Mouse (Mus musculus) embryonic facial prominence, embryonic 15.5 days (tissue): ENCODE data around the gene Dnah17. TPM values are rescaled to one million over a fixed set of nuclear protein-coding genes. Genes with fewer than 3 reads are reported as not detected.

Experiments
- ATAC-seq: fragments of 200-750 bp; cut with Nextera tagmentation; 2 replicates; pipeline ENCODE4 v1.8.0; 2017; ENCODE audit warnings: low read depth, moderate TSS enrichment; ENCODE audit not compliant: insufficient number of reproducible peaks, low FRiP score, low TSS enrichment
- H3K27ac ChIP-seq: fragments of 300-500 bp; sonication (generic); replicated peaks from 2 replicates; pipeline ENCODE4 v1.5.1; 2015; ENCODE audit warnings: mild to moderate bottlenecking, inconsistent platforms
- H3K27me3 ChIP-seq: fragments of 300-500 bp; sonication (generic); 2 replicates; pipeline ENCODE4 v1.6.1; 2015; ENCODE audit warnings: inconsistent platforms
- H3K36me3 ChIP-seq: fragments of 300-500 bp; sonication (generic); 2 replicates; pipeline ENCODE4 v1.6.1; 2015; ENCODE audit warnings: mild to moderate bottlenecking, inconsistent platforms
- H3K4me1 ChIP-seq: fragments of 300-500 bp; sonication (generic); 2 replicates; pipeline ENCODE4 v1.6.1; 2015; ENCODE audit warnings: inconsistent platforms
- H3K4me2 ChIP-seq: fragments of 300-500 bp; sonication (generic); replicated peaks from 2 replicates; pipeline ENCODE4 v1.6.1; 2015; ENCODE audit warnings: mild to moderate bottlenecking, inconsistent platforms
- H3K4me3 ChIP-seq: fragments of 300-500 bp; sonication (generic); replicated peaks from 2 replicates; pipeline ENCODE4 v1.5.1; 2015; ENCODE audit warnings: mild to moderate bottlenecking, inconsistent platforms
- H3K9ac ChIP-seq: fragments of 300-500 bp; sonication (generic); 2 replicates; pipeline ENCODE4 v1.6.1; 2015; ENCODE audit warnings: inconsistent platforms
- H3K9me3 ChIP-seq: fragments of 300-500 bp; sonication (generic); replicated peaks from 2 replicates; pipeline ENCODE4 v1.6.1; 2016; ENCODE audit warnings: inconsistent platforms
- WGBS: fragments of 180-500 bp; shearing (Covaris S2); methylation state at CpG from one replicate; pipeline ENCODE4 v1.1.7; 2015; 5-methylcytosine and 5-hydroxymethylcytosine counted together
- polyA plus RNA-seq: library from polyadenylated mRNA; unstranded; fragments of >200 nt; fragmentation: Nextera tagmentation; extraction: Ambion mirVana; gene quantifications from 2 replicates; pipeline ENCODE4 v1.2.1, GENCODE M21; 2015

Dnah17 gene
- polyA plus RNA-seq, 1 experiment from 2014 or later = 0.17 TPM

DNA sequence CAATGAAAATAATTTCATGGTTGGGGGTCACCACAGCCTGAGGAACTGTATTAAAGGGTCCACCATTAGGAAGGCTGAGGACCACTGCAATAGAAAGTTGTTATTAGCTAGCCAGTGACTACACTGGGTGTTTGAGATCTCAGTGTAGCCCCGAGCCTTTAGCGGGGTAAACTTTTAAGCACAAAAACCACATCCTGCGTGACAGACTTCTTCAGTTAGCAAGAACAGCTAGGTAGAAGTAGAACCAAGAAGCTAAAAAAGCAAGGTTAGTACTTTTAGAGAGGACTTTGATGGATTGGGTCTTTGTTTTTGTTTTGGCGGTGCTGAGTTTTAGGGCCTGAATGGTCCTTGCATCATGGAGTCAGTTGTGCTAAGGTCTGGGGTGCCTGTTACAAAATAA lies 13.3 kb upstream of the Dnah17 start:
- Histone ChIP-seq H3K4me3 (no peak overlapping the region), H3K27ac (no peak overlapping the region), H3K9ac (no peak overlapping the region), H3K4me2 (no peak overlapping the region), H3K9me3 (0 out of 2 replicates have a peak, but pooled peaks cover 3% of the 10 kb centered on the region), H3K36me3 (no peaks in the 10 kb centered on the region), H3K27me3 (no peaks in the 10 kb centered on the region), H3K4me1 (peaks cover 13% of the 10 kb centered on the region; the same call in 1 of the 2 replicates)
- no peak for ATAC-seq
- WGBS = 87% methylated on average over 4 of the region's 4 CpGs

GRCm38 (mm10) chr11:118142547-118143165 lies 12.2 kb upstream of the Dnah17 start:
- Histone ChIP-seq H3K36me3 (no peaks in the 10 kb centered on the region), H3K27ac (no peak overlapping the region), H3K9ac (no peak overlapping the region), H3K9me3 (0 out of 2 replicates have a peak, but pooled peaks cover 3% of the 10 kb centered on the region), H3K4me2 (no peak overlapping the region), H3K27me3 (no peaks in the 10 kb centered on the region), H3K4me1 (peaks cover 13% of the 10 kb centered on the region; the same call in 1 of the 2 replicates), H3K4me3 (no peak overlapping the region)
- ATAC-seq = no peak
- WGBS = 36% methylated on average over 7 of the region's 7 CpGs

DNA sequence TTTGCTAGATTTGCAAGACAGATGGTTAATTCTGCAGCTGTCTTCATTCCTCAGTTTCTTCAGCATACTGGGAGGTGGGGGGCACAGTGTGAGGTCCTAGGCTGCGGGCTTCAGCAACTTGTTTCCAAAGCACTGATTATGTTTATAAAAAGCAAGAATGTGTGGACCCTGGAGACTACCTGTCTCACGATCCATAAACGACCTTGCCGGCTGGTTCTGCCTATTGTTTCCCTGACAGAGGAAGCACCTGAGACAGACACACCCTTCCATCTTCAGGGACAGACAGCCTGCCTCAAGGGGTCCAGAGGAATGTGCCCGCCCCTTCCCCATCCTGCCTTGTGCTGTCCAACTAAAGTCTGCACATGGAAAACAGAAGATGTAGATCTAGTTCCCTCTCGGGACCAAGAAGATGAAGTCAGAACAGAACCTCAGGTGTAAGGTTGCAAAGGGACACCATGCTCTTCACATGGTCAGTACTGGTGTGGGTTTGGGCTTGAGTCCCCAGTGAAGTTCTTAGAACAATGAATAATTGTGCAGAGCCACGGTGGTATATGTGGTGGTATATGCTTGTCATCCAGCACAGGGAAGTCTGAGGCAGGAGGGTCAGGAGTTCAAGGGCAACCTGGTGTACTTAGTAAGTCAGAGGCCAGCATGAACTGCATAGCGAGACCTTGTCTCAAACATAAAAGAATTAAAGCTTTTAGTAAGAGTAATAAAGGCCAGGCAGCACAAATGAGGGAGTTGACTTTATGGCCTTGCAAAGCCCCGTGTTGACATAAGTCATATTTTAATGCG lies 10.5 kb upstream of the Dnah17 start:
- H3K9ac ChIP-seq = no peak overlapping the region

GRCm38 (mm10) chr11:118138347-118138746 lies 7.9 kb upstream of the Dnah17 start:
- no peak for ATAC-seq
- Histone ChIP-seq H3K4me1 (peaks cover 20% of the 10 kb centered on the region; the same call in 1 of the 2 replicates), H3K9ac (no peak overlapping the region), H3K27me3 (no peaks in the 10 kb centered on the region), H3K36me3 (no peaks in the 10 kb centered on the region), H3K27ac (no peak overlapping the region), H3K4me2 (no peak overlapping the region), H3K4me3 (no peak overlapping the region), H3K9me3 (0 out of 2 replicates have a peak, but pooled peaks cover 3% of the 10 kb centered on the region)
- 96% methylated on average over 6 of the region's 6 CpGs for WGBS

More for the DNA sequence above, 10.5 kb upstream of the Dnah17 start:
- no peak overlapping the region for H3K27ac ChIP-seq
- no peak for ATAC-seq
- H3K4me1 ChIP-seq = peaks cover 13% of the 10 kb centered on the region; the same call in 1 of the 2 replicates
- 0 out of 2 replicates have a peak, but pooled peaks cover 3% of the 10 kb centered on the region for H3K9me3 ChIP-seq
- no peaks in the 10 kb centered on the region for H3K27me3 ChIP-seq
- H3K36me3 ChIP-seq = no peaks in the 10 kb centered on the region
- H3K4me2 ChIP-seq = no peak overlapping the region
- WGBS = 63% methylated on average over 10 of the region's 10 CpGs
- H3K4me3 ChIP-seq = no peak overlapping the region

DNA sequence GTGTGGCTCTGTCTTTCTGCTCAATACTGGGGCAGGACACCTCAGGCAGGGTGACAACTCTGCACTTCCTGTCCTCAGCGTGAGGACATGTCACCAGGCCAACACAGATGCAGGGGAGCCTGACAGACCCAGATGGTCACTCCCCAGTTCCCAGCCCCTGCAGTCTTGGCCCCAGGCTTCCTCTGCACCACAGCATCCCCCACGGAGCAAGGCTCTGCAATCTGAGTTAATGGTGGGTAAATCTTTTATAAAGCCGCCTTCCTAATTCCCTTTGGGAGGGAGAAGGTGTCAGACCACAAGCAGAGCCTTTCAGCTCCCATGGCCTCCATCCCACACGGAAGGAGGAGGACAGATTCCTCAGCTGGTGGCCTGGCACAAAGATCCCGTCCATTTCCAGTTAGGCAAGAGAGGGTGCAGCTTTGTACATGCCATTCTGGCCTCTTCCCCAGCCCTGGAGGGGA lies 5.8 kb upstream of the Dnah17 start:
- no peak overlapping the region for H3K4me3 ChIP-seq
- H3K9ac ChIP-seq = no peak overlapping the region
- H3K4me2 ChIP-seq = no peak overlapping the region
- 0 out of 2 replicates have a peak, but pooled peaks cover 3% of the 10 kb centered on the region for H3K9me3 ChIP-seq
- no peak overlapping the region for H3K27ac ChIP-seq
- 48% methylated on average over 5 of the region's 5 CpGs for WGBS
- H3K27me3 ChIP-seq = no peaks in the 10 kb centered on the region
- H3K4me1 ChIP-seq = peaks cover 16% of the 10 kb centered on the region; the same call in 1 of the 2 replicates
- no peaks in the 10 kb centered on the region for H3K36me3 ChIP-seq
- no peak for ATAC-seq

DNA sequence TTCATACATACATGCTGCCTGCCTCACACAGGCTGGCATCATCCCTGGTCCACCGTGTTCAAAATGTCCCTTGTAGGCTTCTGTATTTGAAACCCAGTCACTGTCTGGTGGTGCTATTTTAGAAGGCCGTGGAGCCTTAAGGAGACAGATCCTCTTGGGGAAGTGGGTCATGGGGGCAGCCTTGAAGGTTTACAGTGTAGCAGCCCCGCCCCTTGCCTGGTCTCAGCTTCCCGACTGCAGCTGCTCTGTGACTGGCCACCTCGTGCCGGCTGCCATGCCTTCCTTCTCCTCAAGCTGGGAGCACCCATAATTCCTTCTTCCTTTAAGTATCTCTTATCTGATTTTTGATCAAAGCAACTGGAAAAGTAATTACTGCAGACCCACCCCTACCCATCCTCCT lies 4.8 kb upstream of the Dnah17 start:
- H3K27me3 ChIP-seq = no peaks in the 10 kb centered on the region
- no peak overlapping the region for H3K4me3 ChIP-seq
- H3K36me3 ChIP-seq = no peaks in the 10 kb centered on the region
- 0 out of 2 replicates have a peak, but pooled peaks cover 3% of the 10 kb centered on the region for H3K9me3 ChIP-seq
- no peak overlapping the region for H3K4me2 ChIP-seq
- ATAC-seq = no peak
- 52% methylated on average over 6 of the region's 6 CpGs for WGBS
- H3K27ac ChIP-seq = no peak overlapping the region
- H3K9ac ChIP-seq = no peak overlapping the region
- H3K4me1 ChIP-seq = peaks cover 9% of the 10 kb centered on the region; the same call in 1 of the 2 replicates

- Histone ChIP-seq H3K4me3 (no peak overlapping the region), H3K9ac (no peak overlapping the region), H3K4me2 (no peak overlapping the region), H3K27ac (0 out of 2 replicates have a peak overlapping the region, but pooled peaks have one; percentile 34), H3K9me3 (0 out of 2 replicates have a peak, but pooled peaks cover under 1% of the 10 kb centered on the region), H3K4me1 (peaks cover 8% of the 10 kb centered on the region; the same call in 1 of the 2 replicates), H3K27me3 (no peaks in the 10 kb centered on the region), H3K36me3 (no peaks in the 10 kb centered on the region)
- 0 out of 2 replicates have a peak, but pooled peaks have one; percentile 5 for ATAC-seq
- 27% methylated on average over 4 of the region's 4 CpGs for WGBS
Measured at GRCm38 (mm10) chr11:118133752-118134169, 3.3 kb upstream of the Dnah17 start.

DNA sequence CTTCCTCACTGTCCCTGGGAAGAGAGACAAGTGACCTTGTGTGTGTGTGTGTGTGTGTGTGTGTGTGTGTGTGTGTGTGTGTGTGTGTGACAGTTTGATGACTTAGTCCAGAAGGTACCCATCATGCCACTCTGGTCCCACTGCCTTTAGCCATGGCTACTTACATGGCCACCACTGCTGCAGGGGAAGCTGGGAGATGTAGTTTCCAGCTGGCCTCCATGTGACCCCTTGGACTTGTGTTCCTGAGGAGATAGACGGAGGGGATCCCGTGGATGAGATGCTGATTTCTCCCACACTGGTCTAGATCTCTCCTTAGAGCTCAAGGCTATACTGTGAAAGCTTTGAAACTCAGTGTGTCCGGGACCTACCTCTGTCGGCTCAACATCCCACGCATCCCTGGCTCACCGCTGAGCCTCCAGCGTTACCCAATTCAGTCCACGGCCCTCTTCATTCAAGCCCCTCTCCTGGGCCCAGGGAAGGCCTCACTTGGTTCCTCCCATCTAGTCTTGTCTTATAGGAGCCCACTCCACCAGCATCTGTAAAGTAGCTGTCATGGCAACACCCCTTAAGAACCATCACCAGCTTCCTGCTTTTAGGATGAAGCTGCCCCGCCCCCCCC lies 2.8 kb upstream of the Dnah17 start:
- Histone ChIP-seq H3K4me3 (no peak overlapping the region), H3K36me3 (no peaks in the 10 kb centered on the region), H3K27ac (no peak overlapping the region), H3K9ac (no peak overlapping the region), H3K4me1 (peaks cover 8% of the 10 kb centered on the region; the same call in 1 of the 2 replicates), H3K9me3 (no peaks in the 10 kb centered on the region), H3K27me3 (no peaks in the 10 kb centered on the region), H3K4me2 (no peak overlapping the region)
- WGBS = 67% methylated on average over 9 of the region's 9 CpGs
- 0 out of 2 replicates have a peak, but pooled peaks have one; percentile 5 for ATAC-seq

DNA sequence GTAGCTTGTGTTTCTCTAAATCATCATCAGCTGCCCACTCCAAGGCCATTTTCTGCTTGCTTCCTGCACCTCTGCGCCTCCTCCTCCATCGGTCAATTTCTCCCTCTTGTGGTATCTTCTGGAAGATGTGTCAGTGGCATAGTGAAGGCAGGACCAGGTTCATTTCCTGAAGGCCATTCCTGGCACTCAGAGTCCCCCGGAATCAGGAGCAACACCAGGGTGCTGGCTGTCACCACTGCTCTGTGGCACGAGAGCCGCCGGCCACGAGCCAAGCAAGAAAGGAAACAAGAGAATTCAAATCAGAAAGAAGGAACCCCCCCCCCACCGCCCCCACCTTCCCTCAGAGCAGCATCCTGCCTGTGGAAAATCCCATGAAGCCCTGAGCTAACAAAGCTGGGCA lies 1.7 kb upstream of the Dnah17 start:
- H3K4me3 ChIP-seq = no peak overlapping the region
- no peak overlapping the region for H3K27ac ChIP-seq
- H3K4me1 ChIP-seq = peaks cover 8% of the 10 kb centered on the region; the same call in 1 of the 2 replicates
- H3K9me3 ChIP-seq = no peaks in the 10 kb centered on the region
- H3K36me3 ChIP-seq = no peaks in the 10 kb centered on the region
- no peak overlapping the region for H3K9ac ChIP-seq
- WGBS = 79% methylated on average over 8 of the region's 8 CpGs
- H3K4me2 ChIP-seq = no peak overlapping the region
- ATAC-seq = no peak
- no peaks in the 10 kb centered on the region for H3K27me3 ChIP-seq

- no peak overlapping the region for H3K4me2 ChIP-seq
- no peaks in the 10 kb centered on the region for H3K27me3 ChIP-seq
- no peaks in the 10 kb centered on the region for H3K9me3 ChIP-seq
- H3K27ac ChIP-seq = no peak overlapping the region
- no peak overlapping the region for H3K9ac ChIP-seq
- no peaks in the 10 kb centered on the region for H3K36me3 ChIP-seq
- H3K4me1 ChIP-seq = peaks cover 8% of the 10 kb centered on the region; the same call in 1 of the 2 replicates
- WGBS = 89% methylated on average over 2 of the region's 2 CpGs
- no peak overlapping the region for H3K4me3 ChIP-seq
- ATAC-seq = no peak
Measured at GRCm38 (mm10) chr11:118129812-118130211, 622 bp downstream of the Dnah17 start.

- Histone ChIP-seq H3K4me1 (no peaks in the 10 kb centered on the region), H3K9me3 (no peaks in the 10 kb centered on the region), H3K4me2 (no peak overlapping the region), H3K27me3 (no peaks in the 10 kb centered on the region), H3K4me3 (no peak overlapping the region), H3K9ac (no peak overlapping the region), H3K36me3 (no peaks in the 10 kb centered on the region), H3K27ac (no peak overlapping the region)
- 83% methylated on average over 11 of the region's 11 CpGs for WGBS
- ATAC-seq = no peak
Measured at GRCm38 (mm10) chr11:118121592-118121991, 8.8 kb downstream of the Dnah17 start.
